Mouse (Mus musculus) c-Kit-negative CD71-positive TER-119-positive erythroid progenitor cells, embryonic 14.5 days (primary cell): ENCODE data around the gene Zfp68.
"Not testable (repeated sequence)": the region's sequence is repeated elsewhere in the genome, so short reads cannot be mapped to it uniquely, and the experiment has no call there.

Source experiments
- DNase-seq: peaks from one replicate; pipeline ENCODE4 v3.0.0-alpha.2; 2013; ENCODE audit warnings: low read depth, low spot score

Gene Zfp68

GRCm38 (mm10) chr5:138619211-138620128 is at the start of gene Zfp68:
TSS of gene Zfp68 (minus strand) at chr5:138619761.
- peak; percentile 96 for DNase-seq

- DNase-seq = peak; percentile 54
These were observed 39.4 kb upstream of the Zfp68 start for GRCm38 (mm10) chr5:138658922-138659321.

GRCm38 (mm10) chr5:138657854-138658253 is 38.3 kb upstream of the Zfp68 start:
- DNase-seq = no peak

- DNase-seq = no peak
These were observed 37.8 kb upstream of the Zfp68 start for GRCm38 (mm10) chr5:138657407-138657806.

GRCm38 (mm10) chr5:138656477-138657156 is 37.1 kb upstream of the Zfp68 start:
- DNase-seq = no peak

GRCm38 (mm10) chr5:138652911-138653310 is 33.4 kb upstream of the Zfp68 start:
- no peak for DNase-seq

GRCm38 (mm10) chr5:138641761-138642160 is 22.2 kb upstream of the Zfp68 start:
- DNase-seq = no peak

GRCm38 (mm10) chr5:138641081-138641480 is 21.5 kb upstream of the Zfp68 start:
- DNase-seq = no peak

GRCm38 (mm10) chr5:138636486-138636885 is 16.9 kb upstream of the Zfp68 start:
- no peak for DNase-seq

- DNase-seq = no peak
These were observed 3.9 kb upstream of the Zfp68 start for GRCm38 (mm10) chr5:138623478-138623875.

GRCm38 (mm10) chr5:138622645-138623477 is 3.3 kb upstream of the Zfp68 start, which contains the start of gene A430033K04Rik:
TSS of gene A430033K04Rik (plus strand) at chr5:138622859.
- DNase-seq = peak; percentile 79

GRCm38 (mm10) chr5:138620836-138621235 is 1.3 kb upstream of the Zfp68 start:
- no peak for DNase-seq

GRCm38 (mm10) chr5:138618353-138618752 is 1.2 kb downstream of the Zfp68 start:
- DNase-seq = no peak

GRCm38 (mm10) chr5:138587396-138587795 is 32.2 kb downstream of the Zfp68 start:
- DNase-seq = no peak

GRCm38 (mm10) chr5:138571623-138572022 is 47.9 kb downstream of the Zfp68 start:
- DNase-seq = no peak

- not testable (repeated sequence) for DNase-seq
These were observed 54.9 kb downstream of the Zfp68 start, which contains the start of gene 1700123K08Rik for GRCm38 (mm10) chr5:138564612-138565011. TSS of gene 1700123K08Rik (minus strand) at chr5:138564712.
